Mouse (Mus musculus): ENCODE measurements at regions not wholly inside any gene's neighbourhood (a gene's known extent, or its start where the extent isn't known, plus 50 kb on each side); places are given as distances from the start of the nearest gene placed in this dataset.

DNA sequence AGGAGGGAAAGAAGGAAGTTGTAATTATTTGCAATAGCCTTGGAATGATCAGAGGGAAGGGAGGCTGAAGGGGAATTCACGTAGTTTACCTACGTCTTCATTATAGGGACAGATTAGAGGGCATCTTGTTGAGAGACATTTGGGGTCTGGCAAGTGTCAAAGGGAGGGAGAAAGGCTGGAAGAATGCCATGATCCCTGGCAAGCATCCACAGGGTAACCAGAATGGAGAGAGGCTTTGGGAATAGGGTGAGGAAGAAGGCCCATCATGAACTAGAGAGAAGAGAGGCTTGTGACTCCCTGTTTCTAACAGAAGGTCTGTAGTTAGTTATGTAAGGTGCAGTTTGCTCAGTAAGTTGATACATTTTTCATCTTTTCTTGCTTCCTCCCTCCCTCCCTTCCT is 71.8 kb upstream of the Pik3cg start:
- no peak for TF ChIP-seq CTCF (IDR thresholded peaks at IDR 0.05; ENCODE audit: low read depth, low read length)
- no peak for TF ChIP-seq EP300 (IDR thresholded peaks at IDR 0.05; ENCODE audit: insufficient read depth, low read depth, low read length)
